Mouse (Mus musculus): ENCODE results near the gene Pde6d. TPM values are rescaled to one million over a fixed set of nuclear protein-coding genes. Genes with fewer than 3 reads are reported as not detected.
A peak's percentile ranks its signal among the peaks of the same experiment; 100 is the strongest.

Pde6d gene
- polyA plus RNA-seq, 1 experiment from 2014 or later = 88.0 TPM

DNA sequence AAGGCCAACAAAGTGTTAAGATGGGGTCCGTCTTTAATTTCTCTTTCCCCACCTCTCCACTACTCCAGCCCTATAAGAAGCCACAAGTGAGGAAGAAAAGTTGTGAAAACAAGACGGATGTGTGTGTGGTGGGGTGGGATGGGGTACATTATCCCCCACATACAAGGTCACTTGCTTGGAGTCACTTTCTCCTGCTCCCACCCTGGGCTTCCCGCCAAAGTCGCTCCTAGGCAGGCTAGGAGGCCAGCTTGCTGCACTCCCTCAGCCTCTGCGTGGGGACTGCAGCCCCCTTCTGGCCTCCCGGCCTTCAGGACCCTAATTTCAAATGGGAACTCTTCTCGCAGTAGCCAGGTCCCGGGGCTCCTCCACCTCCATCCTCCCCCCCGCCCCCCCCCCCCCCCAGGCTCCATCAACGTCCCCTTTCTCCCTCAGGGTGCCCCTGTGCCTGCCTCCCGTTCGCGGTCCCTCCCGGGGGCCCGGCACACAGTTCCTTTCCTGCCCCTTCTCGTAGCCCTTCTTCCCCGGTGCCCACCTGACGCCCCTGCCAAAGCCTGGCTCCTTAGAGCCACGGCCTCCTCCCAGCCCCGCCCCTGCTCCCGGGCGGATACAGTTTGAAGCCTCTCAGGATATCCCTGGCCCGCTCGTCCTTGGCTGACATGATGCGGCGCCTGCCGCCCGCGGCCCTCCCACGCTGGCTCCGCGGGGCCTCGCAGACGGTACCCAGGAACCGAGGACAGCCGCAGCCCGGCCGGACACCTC lies 558 bp downstream of the Pde6d start:
- DNase-seq (ENCODE audit: low spot score) (no peak), ATAC-seq (replicated peaks; ENCODE audit: low FRiP score) (peak; percentile 82)
- WGBS = under 1% methylated on average over 37 of the region's 38 CpGs
- Histone ChIP-seq H3K27ac (ENCODE audit: low read depth, low read length) (0 out of 2 replicates have a peak overlapping the region, but pooled peaks have one; percentile 21), H3K4me3 (ENCODE audit: low read depth, low read length) (peak overlapping the region; percentile 84), H3K9me3 (ENCODE audit: control insufficient read depth, low read length) (no peaks in the 10 kb centered on the region), H3K9ac (ENCODE audit: low read length) (peak overlapping the region; percentile 87), H3K4me2 (ENCODE audit: low read depth, low read length, severe bottlenecking) (peak overlapping the region; percentile 78), H3K36me3 (ENCODE audit: control insufficient read depth, insufficient read depth, low read length) (no peaks in the 10 kb centered on the region), H3K4me1 (replicated peaks; ENCODE audit: control insufficient read depth, insufficient read depth, low read length) (peaks cover 3% of the 10 kb centered on the region; the same call in 1 of the 2 replicates), H3K27me3 (ENCODE audit: control insufficient read depth, insufficient read depth, low read length) (no peaks in the 10 kb centered on the region)

DNA sequence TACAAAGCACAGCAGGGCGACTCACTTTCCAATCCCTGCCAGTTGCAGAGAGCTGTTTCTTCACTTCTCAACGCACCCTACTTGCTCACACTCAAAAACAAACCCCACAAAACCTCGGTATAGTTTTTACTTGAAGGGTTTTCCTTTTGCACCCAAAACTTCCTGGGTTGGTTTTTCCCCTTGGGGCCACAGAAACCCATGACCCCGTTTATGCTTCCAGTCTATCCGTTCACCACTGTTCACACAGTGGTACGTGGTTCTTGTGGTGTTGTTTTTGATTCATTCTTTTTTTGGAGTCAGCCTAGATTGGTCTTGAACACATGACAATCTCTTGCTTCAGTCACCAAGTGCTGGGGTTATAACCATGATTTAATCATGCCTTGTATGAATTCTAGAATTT lies 2.0 kb downstream of the Pde6d start:
- Histone ChIP-seq H3K36me3 (ENCODE audit: control insufficient read depth, insufficient read depth, low read length) (no peaks in the 10 kb centered on the region), H3K4me1 (replicated peaks; ENCODE audit: control insufficient read depth, insufficient read depth, low read length) (peaks cover 3% of the 10 kb centered on the region; the same call in 1 of the 2 replicates), H3K27me3 (ENCODE audit: control insufficient read depth, insufficient read depth, low read length) (no peaks in the 10 kb centered on the region), H3K4me2 (ENCODE audit: low read depth, low read length, severe bottlenecking) (no peak overlapping the region), H3K9ac (ENCODE audit: low read length) (no peak overlapping the region), H3K9me3 (ENCODE audit: control insufficient read depth, low read length) (no peaks in the 10 kb centered on the region), H3K27ac (ENCODE audit: low read depth, low read length) (no peak overlapping the region), H3K4me3 (ENCODE audit: low read depth, low read length) (no peak overlapping the region)
- WGBS = 88% methylated on average over 6 of the region's 6 CpGs
- ATAC-seq (replicated peaks; ENCODE audit: low FRiP score) = no peak
- DNase-seq (ENCODE audit: low spot score) = no peak

DNA sequence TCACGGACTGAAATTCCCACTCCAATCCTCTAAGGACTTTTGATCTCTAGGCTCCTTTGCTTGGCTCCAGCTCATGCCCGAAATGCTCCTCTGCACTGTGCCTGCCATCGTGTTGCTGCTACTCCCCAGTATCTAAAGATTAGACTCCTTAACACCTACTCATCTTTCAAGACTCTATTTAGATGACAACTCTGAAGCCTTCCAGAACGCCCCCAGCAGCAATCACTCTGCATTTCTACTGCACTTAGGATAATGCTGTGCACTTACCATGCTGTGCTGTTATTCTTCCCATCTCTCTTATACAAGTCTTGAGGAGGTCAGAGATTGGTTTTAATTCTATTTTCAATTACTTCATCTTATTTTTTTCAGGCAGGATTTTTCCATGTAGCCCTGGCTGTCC lies 10.5 kb downstream of the Pde6d start:
- Histone ChIP-seq H3K4me3 (ENCODE audit: low read depth, low read length) (no peak overlapping the region), H3K4me1 (replicated peaks; ENCODE audit: control insufficient read depth, insufficient read depth, low read length) (no peaks in the 10 kb centered on the region), H3K4me2 (ENCODE audit: low read depth, low read length, severe bottlenecking) (no peak overlapping the region), H3K27ac (ENCODE audit: low read depth, low read length) (no peak overlapping the region), H3K9ac (ENCODE audit: low read length) (no peak overlapping the region), H3K36me3 (ENCODE audit: control insufficient read depth, insufficient read depth, low read length) (no peaks in the 10 kb centered on the region; the same call in 1 of the 2 replicates), H3K9me3 (ENCODE audit: control insufficient read depth, low read length) (no peaks in the 10 kb centered on the region), H3K27me3 (ENCODE audit: control insufficient read depth, insufficient read depth, low read length) (no peaks in the 10 kb centered on the region)
- DNase-seq (ENCODE audit: low spot score) (no peak), ATAC-seq (replicated peaks; ENCODE audit: low FRiP score) (no peak)
- WGBS = 91% methylated on average over 4 of the region's 4 CpGs

DNA sequence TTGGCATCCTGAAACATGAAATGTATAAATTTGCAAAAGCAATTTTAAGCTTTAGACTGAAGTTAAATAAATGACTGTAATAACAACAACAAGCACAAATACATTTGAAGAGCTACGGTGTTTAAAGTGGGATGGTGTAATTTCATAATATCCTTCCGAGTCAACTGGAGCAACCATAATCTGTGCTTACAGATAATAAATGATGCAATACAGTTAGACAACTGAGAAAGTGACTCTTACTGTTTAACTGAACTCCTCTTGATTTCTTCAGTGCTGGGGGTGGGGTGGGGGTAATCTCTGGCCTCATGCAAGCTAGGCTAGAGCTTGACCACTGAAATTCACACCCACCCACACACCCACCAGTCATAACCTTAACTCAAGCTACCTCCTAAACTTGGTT lies 11.0 kb downstream of the Pde6d start:
- WGBS = 93% methylated on average over 2 of the region's 2 CpGs
- no peak overlapping the region for H3K4me2 ChIP-seq (ENCODE audit: low read depth, low read length, severe bottlenecking)
- ATAC-seq (replicated peaks; ENCODE audit: low FRiP score) (no peak), DNase-seq (ENCODE audit: low spot score) (no peak)
- no peaks in the 10 kb centered on the region; the same call in 1 of the 2 replicates for H3K36me3 ChIP-seq (ENCODE audit: control insufficient read depth, insufficient read depth, low read length)
- no peaks in the 10 kb centered on the region for H3K4me1 ChIP-seq (replicated peaks; ENCODE audit: control insufficient read depth, insufficient read depth, low read length)
- H3K27ac ChIP-seq (ENCODE audit: low read depth, low read length) = no peak overlapping the region
- no peaks in the 10 kb centered on the region for H3K9me3 ChIP-seq (ENCODE audit: control insufficient read depth, low read length)
- no peak overlapping the region for H3K4me3 ChIP-seq (ENCODE audit: low read depth, low read length)
- H3K27me3 ChIP-seq (ENCODE audit: control insufficient read depth, insufficient read depth, low read length) = no peaks in the 10 kb centered on the region
- H3K9ac ChIP-seq (ENCODE audit: low read length) = no peak overlapping the region

DNA sequence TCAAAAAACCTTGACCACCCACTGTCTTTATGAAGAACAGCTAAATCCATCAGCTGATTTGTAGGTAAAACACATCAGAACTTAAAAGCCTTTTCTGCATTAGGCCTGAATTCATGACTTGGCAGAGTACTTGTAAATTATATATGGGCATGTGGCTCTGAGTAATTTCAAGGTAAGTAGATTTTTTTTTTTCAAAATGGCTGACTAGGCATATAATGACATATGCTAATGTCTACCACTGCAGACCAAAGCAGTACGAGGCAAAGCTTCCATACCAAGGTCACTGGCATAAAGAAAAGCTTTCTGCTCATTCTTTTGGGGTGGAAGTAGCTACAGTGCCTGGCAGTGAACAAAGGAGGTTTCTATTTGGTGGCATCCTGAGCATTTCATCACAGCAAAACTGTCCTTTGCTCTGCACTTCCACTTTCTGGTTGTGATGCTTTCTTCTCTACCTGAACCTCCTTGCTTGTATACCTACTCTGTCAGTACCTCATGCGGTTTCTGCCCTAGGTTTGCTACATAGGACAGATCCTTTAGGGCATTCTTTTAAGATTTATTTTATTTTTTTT lies 13.1 kb downstream of the Pde6d start:
- 88% methylated on average over 2 of the region's 2 CpGs for WGBS
- Histone ChIP-seq H3K4me2 (ENCODE audit: low read depth, low read length, severe bottlenecking) (no peak overlapping the region), H3K4me3 (ENCODE audit: low read depth, low read length) (no peak overlapping the region), H3K27ac (ENCODE audit: low read depth, low read length) (no peak overlapping the region), H3K9ac (ENCODE audit: low read length) (no peak overlapping the region), H3K4me1 (replicated peaks; ENCODE audit: control insufficient read depth, insufficient read depth, low read length) (no peaks in the 10 kb centered on the region), H3K27me3 (ENCODE audit: control insufficient read depth, insufficient read depth, low read length) (no peaks in the 10 kb centered on the region), H3K9me3 (ENCODE audit: control insufficient read depth, low read length) (no peaks in the 10 kb centered on the region), H3K36me3 (ENCODE audit: control insufficient read depth, insufficient read depth, low read length) (no peaks in the 10 kb centered on the region)
- ATAC-seq (replicated peaks; ENCODE audit: low FRiP score) = no peak
- DNase-seq (ENCODE audit: low spot score) = no peak

DNA sequence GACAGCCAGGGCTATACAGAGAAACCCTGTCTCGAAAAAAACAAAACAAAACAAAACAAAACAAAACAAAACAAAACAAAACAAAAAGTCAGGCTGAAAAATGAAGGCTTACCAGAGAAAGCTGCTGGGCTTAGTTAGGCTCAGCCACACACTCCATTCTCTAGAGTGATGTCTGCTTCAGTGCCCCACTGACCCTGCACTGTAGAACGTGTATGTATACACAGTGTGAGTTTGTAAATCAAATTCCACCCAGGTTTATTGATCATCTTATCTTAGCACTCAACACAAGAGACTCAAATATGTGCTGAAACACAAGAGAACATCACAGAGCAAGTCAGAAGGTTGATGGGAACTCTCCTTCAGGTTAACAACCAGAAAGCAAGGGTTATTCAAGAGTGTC lies 14.0 kb downstream of the Pde6d start:
- Histone ChIP-seq H3K9ac (ENCODE audit: low read length) (no peak overlapping the region), H3K27ac (ENCODE audit: low read depth, low read length) (no peak overlapping the region), H3K4me2 (ENCODE audit: low read depth, low read length, severe bottlenecking) (no peak overlapping the region), H3K4me3 (ENCODE audit: low read depth, low read length) (no peak overlapping the region), H3K36me3 (ENCODE audit: control insufficient read depth, insufficient read depth, low read length) (no peaks in the 10 kb centered on the region; the same call in 1 of the 2 replicates), H3K27me3 (ENCODE audit: control insufficient read depth, insufficient read depth, low read length) (no peaks in the 10 kb centered on the region), H3K9me3 (ENCODE audit: control insufficient read depth, low read length) (no peaks in the 10 kb centered on the region), H3K4me1 (replicated peaks; ENCODE audit: control insufficient read depth, insufficient read depth, low read length) (no peaks in the 10 kb centered on the region)
- DNase-seq (ENCODE audit: low spot score) = no peak
- no peak for ATAC-seq (replicated peaks; ENCODE audit: low FRiP score)
- 81% methylated on average over 2 of the region's 2 CpGs for whole genome bisulfite sequencing

DNA sequence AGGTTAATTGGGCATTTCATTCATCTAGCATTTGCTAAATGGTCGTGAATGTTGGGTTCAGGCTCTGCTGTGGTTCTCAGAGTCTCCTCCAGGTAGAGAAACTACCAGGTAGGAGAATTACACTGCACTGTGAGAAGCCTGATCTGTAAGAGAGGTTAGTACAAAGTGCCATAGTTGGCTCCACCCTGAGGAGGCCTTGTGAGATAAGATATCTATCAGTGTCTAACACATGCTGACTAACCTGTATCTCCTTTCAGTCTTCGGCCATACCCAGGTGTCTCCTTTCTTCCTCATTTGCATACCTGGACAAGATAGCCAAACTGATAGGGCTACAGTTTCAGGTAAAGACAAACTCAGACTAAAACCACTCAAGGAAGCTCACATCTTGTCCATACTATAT lies 19.8 kb downstream of the Pde6d start:
- H3K27me3 ChIP-seq (ENCODE audit: control insufficient read depth, insufficient read depth, low read length) = no peaks in the 10 kb centered on the region
- no peak overlapping the region for H3K4me2 ChIP-seq (ENCODE audit: low read depth, low read length, severe bottlenecking)
- no peak overlapping the region for H3K9ac ChIP-seq (ENCODE audit: low read length)
- no peaks in the 10 kb centered on the region for H3K4me1 ChIP-seq (replicated peaks; ENCODE audit: control insufficient read depth, insufficient read depth, low read length)
- no peak for ATAC-seq (replicated peaks; ENCODE audit: low FRiP score)
- no peaks in the 10 kb centered on the region for H3K9me3 ChIP-seq (ENCODE audit: control insufficient read depth, low read length)
- no peak for DNase-seq (ENCODE audit: low spot score)
- 84% methylated on average over 2 of the region's 2 CpGs for WGBS
- H3K4me3 ChIP-seq (ENCODE audit: low read depth, low read length) = no peak overlapping the region
- H3K36me3 ChIP-seq (ENCODE audit: control insufficient read depth, insufficient read depth, low read length) = no peaks in the 10 kb centered on the region; the same call in 1 of the 2 replicates
- H3K27ac ChIP-seq (ENCODE audit: low read depth, low read length) = no peak overlapping the region

DNA sequence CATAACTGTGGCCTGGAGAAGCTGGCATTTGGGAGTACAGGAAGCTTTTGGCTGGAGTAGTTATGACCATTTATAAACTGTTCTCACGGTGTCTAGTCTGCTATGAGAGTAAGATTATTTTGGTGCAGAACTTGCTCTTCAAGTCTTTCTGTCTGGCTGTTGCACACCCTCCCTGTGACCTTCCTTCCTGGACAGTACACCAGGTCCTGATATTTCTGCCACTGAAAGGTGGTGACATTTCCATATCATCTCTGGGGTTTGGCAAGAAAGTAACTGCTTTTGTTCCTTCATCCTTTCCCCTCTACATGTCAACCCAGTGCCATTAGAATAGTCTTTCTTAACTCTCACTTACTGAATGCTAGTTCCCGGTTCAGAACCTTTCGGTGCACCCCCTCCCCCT lies 23.2 kb downstream of the Pde6d start:
- no peaks in the 10 kb centered on the region for H3K27me3 ChIP-seq (ENCODE audit: control insufficient read depth, insufficient read depth, low read length)
- H3K4me3 ChIP-seq (ENCODE audit: low read depth, low read length) = no peak overlapping the region
- WGBS = 90% methylated on average over 3 of the region's 3 CpGs
- no peak overlapping the region for H3K9ac ChIP-seq (ENCODE audit: low read length)
- no peak overlapping the region for H3K4me2 ChIP-seq (ENCODE audit: low read depth, low read length, severe bottlenecking)
- DNase-seq (ENCODE audit: low spot score) (no peak), ATAC-seq (replicated peaks; ENCODE audit: low FRiP score) (no peak)
- H3K27ac ChIP-seq (ENCODE audit: low read depth, low read length) = no peak overlapping the region
- no peaks in the 10 kb centered on the region for H3K4me1 ChIP-seq (replicated peaks; ENCODE audit: control insufficient read depth, insufficient read depth, low read length)
- H3K36me3 ChIP-seq (ENCODE audit: control insufficient read depth, insufficient read depth, low read length) = no peaks in the 10 kb centered on the region; the same call in 1 of the 2 replicates
- no peaks in the 10 kb centered on the region for H3K9me3 ChIP-seq (ENCODE audit: control insufficient read depth, low read length)

DNA sequence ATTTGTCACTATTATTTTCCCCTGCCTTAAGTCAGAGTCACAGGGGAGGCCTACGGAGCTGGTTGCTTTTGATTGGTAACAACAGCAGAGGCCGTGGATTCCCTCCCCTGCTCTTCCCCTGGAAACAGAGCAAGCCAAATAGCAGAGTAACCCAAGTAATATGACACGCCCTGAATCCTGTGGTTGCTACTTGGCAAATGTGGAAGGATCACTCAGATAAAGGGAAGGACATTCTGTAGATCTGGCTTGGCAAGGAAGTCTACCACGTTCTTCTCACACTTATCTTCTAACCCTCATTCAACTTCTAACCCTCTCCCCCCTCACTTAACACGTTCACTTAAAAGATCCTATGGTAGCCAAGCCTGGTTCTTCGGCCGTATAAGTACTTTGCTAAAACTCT lies 24.6 kb downstream of the Pde6d start:
- WGBS = 83% methylated on average over 7 of the region's 7 CpGs
- H3K4me1 ChIP-seq (replicated peaks; ENCODE audit: control insufficient read depth, insufficient read depth, low read length) = no peaks in the 10 kb centered on the region
- DNase-seq (ENCODE audit: low spot score) (no peak), ATAC-seq (replicated peaks; ENCODE audit: low FRiP score) (no peak)
- H3K27ac ChIP-seq (ENCODE audit: low read depth, low read length) = no peak overlapping the region
- no peaks in the 10 kb centered on the region; the same call in 1 of the 2 replicates for H3K36me3 ChIP-seq (ENCODE audit: control insufficient read depth, insufficient read depth, low read length)
- H3K4me2 ChIP-seq (ENCODE audit: low read depth, low read length, severe bottlenecking) = no peak overlapping the region
- no peak overlapping the region for H3K4me3 ChIP-seq (ENCODE audit: low read depth, low read length)
- no peak overlapping the region for H3K9ac ChIP-seq (ENCODE audit: low read length)
- H3K27me3 ChIP-seq (ENCODE audit: control insufficient read depth, insufficient read depth, low read length) = no peaks in the 10 kb centered on the region
- H3K9me3 ChIP-seq (ENCODE audit: control insufficient read depth, low read length) = no peaks in the 10 kb centered on the region

Data from forebrain, embryonic 11.5 days (tissue).